Comparison of ENCODE assay signal across 9 mouse cellular contexts in the genomic region with DNA sequence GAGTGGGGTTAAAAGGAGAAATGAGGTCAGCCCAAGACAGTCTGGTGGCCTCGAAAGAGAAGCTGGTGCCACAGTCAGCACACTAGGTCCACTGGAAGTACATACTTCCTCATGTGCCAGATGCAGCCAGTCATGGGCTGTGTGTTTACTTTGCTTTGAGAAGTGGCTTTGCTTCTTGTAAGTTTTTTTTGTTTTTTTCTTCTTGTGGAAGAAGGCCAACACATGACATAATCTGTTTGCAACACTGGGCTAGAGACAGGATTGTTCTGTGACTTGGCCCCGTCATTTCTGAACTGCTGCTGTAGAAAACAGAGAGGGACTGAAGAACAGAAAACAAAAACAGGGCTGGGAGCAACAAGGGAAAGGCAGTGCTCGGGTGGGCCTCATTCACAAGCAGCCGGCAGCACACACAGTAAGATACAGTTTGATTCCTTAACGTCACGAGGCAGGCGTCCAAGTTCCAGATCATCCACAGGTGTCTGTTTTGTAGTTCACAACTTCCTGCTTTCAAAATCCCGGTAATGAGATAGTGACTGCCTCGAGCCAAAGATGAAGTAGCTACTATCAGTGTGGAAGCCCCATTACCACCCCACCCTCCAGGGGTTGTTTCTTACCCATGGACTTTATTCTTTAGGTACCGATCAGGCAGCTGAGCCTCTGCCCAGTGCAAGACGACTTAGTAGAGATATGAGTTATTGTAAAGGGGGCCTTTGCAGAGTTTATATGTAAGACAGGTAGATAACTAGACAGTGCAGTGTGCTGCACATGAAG.
DNase-seq lines count a peak whose midpoint lies in the region; ATAC-seq lines count a peak whose summit lies in the region.
"Had no signal": no experiment of that assay in that cellular context is flagged by ENCODE, and none has a peak within 500 bp of the region (broad histone marks: within the 10 kb centered on the region; RNA-seq: fewer than 3 reads in every experiment).

No protein-coding gene starts in this region.

- WGBS in intestine, embryonic 16.5 days, result 26% methylated on average over 11 of the region's 11 CpGs
- 50% methylated on average over 11 of the region's 11 CpGs for whole genome bisulfite sequencing in liver, embryonic 13.5 days (ENCODE audit: insufficient replicate concordance)

- no peaks in the 10 kb centered on the region for H3K27me3 ChIP-seq in intestine, embryonic 16.5 days (replicated peaks; ENCODE audit: control insufficient read depth, insufficient read depth, low read length)
- H3K27me3 ChIP-seq in liver, embryonic 13.5 days, result no peaks in the 10 kb centered on the region
- H3K27me3 ChIP-seq: neural tube, embryonic 12.5 days had no signal

- H3K9ac ChIP-seq in intestine, embryonic 16.5 days (ENCODE audit: low read depth, low read length), result no peak overlapping the region
- H3K9ac ChIP-seq in liver, embryonic 13.5 days, result no peak overlapping the region
- H3K9ac ChIP-seq: neural tube, embryonic 12.5 days had no signal

- H3K27ac ChIP-seq in intestine, embryonic 16.5 days (ENCODE audit: low read length), result peak overlapping the region; percentile 61
- H3K27ac ChIP-seq in liver, embryonic 13.5 days, result no peak overlapping the region
- H3K27ac ChIP-seq: neural tube, embryonic 12.5 days had no signal

- H3K4me3 ChIP-seq in intestine, embryonic 16.5 days (ENCODE audit: low read length), result no peak overlapping the region
- H3K4me3 ChIP-seq in liver, embryonic 13.5 days (replicated peaks), result no peak overlapping the region
- H3K4me3 ChIP-seq: neural tube, embryonic 12.5 days had no signal

- H3K4me2 ChIP-seq in intestine, embryonic 16.5 days (ENCODE audit: low read depth, low read length), result no peak overlapping the region
- no peak overlapping the region for H3K4me2 ChIP-seq in liver, embryonic 13.5 days
- H3K4me2 ChIP-seq: neural tube, embryonic 12.5 days had no signal

- peak; percentile 44 to 86 for DNase-seq in adrenal gland, adult (ENCODE audit: inconsistent age in 2 of 2, low spot score in 1 of 2)
- no peak for DNase-seq in adrenal gland, postnatal 4 days (ENCODE audit: low spot score in 2 of 2)
- peak; percentile 30 to 42 for DNase-seq in urinary bladder, postnatal 36 days (ENCODE audit: low spot score in 2 of 2)
- DNase-seq in urinary bladder, postnatal 4 days (ENCODE audit: low spot score in 2 of 2), result no peak
- no peak for DNase-seq in liver, embryonic 13.5 days
- DNase-seq in right cerebral cortex, postnatal 4 days, result peak; percentile 11
- DNase-seq in spleen, adult 12 weeks (ENCODE audit: low spot score), result no peak

- H3K9me3 ChIP-seq in intestine, embryonic 16.5 days (ENCODE audit: control insufficient read depth, low read length), result no peaks in the 10 kb centered on the region
- no peaks in the 10 kb centered on the region for H3K9me3 ChIP-seq in liver, embryonic 13.5 days (replicated peaks)
- H3K9me3 ChIP-seq: neural tube, embryonic 12.5 days had no signal

- peaks cover 26% of the 10 kb centered on the region for H3K4me1 ChIP-seq in intestine, embryonic 16.5 days (ENCODE audit: control insufficient read depth, insufficient read depth, low read length)
- H3K4me1 ChIP-seq in liver, embryonic 13.5 days (replicated peaks), result peaks cover 3% of the 10 kb centered on the region; the same call in 1 of the 2 replicates

- no peaks in the 10 kb centered on the region for H3K36me3 ChIP-seq in intestine, embryonic 16.5 days (ENCODE audit: control insufficient read depth, insufficient read depth, low read length)
- H3K36me3 ChIP-seq in liver, embryonic 13.5 days, result no peaks in the 10 kb centered on the region
- H3K36me3 ChIP-seq: neural tube, embryonic 12.5 days had no signal

- peak; percentile 88 for ATAC-seq in intestine, embryonic 16.5 days
- ATAC-seq in liver, embryonic 13.5 days (ENCODE audit: low read depth), result 0 out of 2 replicates have a peak, but pooled peaks have one; percentile 34

Comparison
In these comparisons a context has a peak if more than half of its experiments do, and no peak if none do; other contexts are left out.
1. DNase-seq: peak in adrenal gland, adult (2 of 2), urinary bladder, postnatal 36 days (2 of 2) and right cerebral cortex, postnatal 4 days (single experiment); none in adrenal gland, postnatal 4 days (0 of 2), urinary bladder, postnatal 4 days (0 of 2), liver, embryonic 13.5 days (single experiment) and spleen, adult 12 weeks (single experiment).